Mouse (Mus musculus): Measurements from ENCODE around the gene Fbxl3.

Gene Fbxl3

GRCm38 (mm10) chr14:103099238-103099933 lies at the start of gene Fbxl3:
Fbxl3 (minus strand) TSS chr14:103099566.
- peak; percentile 93 for DNase-seq (ENCODE audit: low spot score)

GRCm38 (mm10) chr14:103131991-103132390 lies 32.6 kb upstream of the Fbxl3 start:
- DNase-seq (ENCODE audit: low spot score), result no peak

- no peak for DNase-seq (ENCODE audit: low spot score)
These were observed 26.4 kb upstream of the Fbxl3 start for GRCm38 (mm10) chr14:103125756-103126155.

- no peak for DNase-seq (ENCODE audit: low spot score)
These were observed 15.8 kb upstream of the Fbxl3 start for GRCm38 (mm10) chr14:103114994-103115670.

- DNase-seq (ENCODE audit: low spot score), result no peak
These were observed 13.4 kb upstream of the Fbxl3 start for GRCm38 (mm10) chr14:103112606-103113363.

GRCm38 (mm10) chr14:103109971-103110370 lies 10.6 kb upstream of the Fbxl3 start:
- no peak for DNase-seq (ENCODE audit: low spot score)

GRCm38 (mm10) chr14:103106301-103106700 lies 6.9 kb upstream of the Fbxl3 start:
- DNase-seq (ENCODE audit: low spot score), result no peak

- no peak for DNase-seq (ENCODE audit: low spot score)
These were observed 3.5 kb upstream of the Fbxl3 start for GRCm38 (mm10) chr14:103102731-103103335.

GRCm38 (mm10) chr14:103102246-103102645 lies 2.9 kb upstream of the Fbxl3 start:
- DNase-seq (ENCODE audit: low spot score), result no peak

GRCm38 (mm10) chr14:103101171-103101570 lies 1.8 kb upstream of the Fbxl3 start:
- DNase-seq (ENCODE audit: low spot score), result no peak

- no peak for DNase-seq (ENCODE audit: low spot score)
These were observed 930 bp upstream of the Fbxl3 start for GRCm38 (mm10) chr14:103100296-103100695.

- DNase-seq (ENCODE audit: low spot score), result peak; percentile 87
These were observed 655 bp downstream of the Fbxl3 start for GRCm38 (mm10) chr14:103098587-103099235.

GRCm38 (mm10) chr14:103098213-103098586 lies 1.2 kb downstream of the Fbxl3 start:
- no peak for DNase-seq (ENCODE audit: low spot score)

GRCm38 (mm10) chr14:103096621-103097020 lies 2.7 kb downstream of the Fbxl3 start:
- DNase-seq (ENCODE audit: low spot score), result no peak

- no peak for DNase-seq (ENCODE audit: low spot score)
These were observed 3.5 kb downstream of the Fbxl3 start for GRCm38 (mm10) chr14:103095826-103096225.

GRCm38 (mm10) chr14:103095036-103095435 lies 4.3 kb downstream of the Fbxl3 start:
- no peak for DNase-seq (ENCODE audit: low spot score)

GRCm38 (mm10) chr14:103093670-103094069 lies 5.7 kb downstream of the Fbxl3 start:
- DNase-seq (ENCODE audit: low spot score), result no peak

GRCm38 (mm10) chr14:103093236-103093635 lies 6.1 kb downstream of the Fbxl3 start:
- no peak for DNase-seq (ENCODE audit: low spot score)

- DNase-seq (ENCODE audit: low spot score), result no peak
These were observed 10.7 kb downstream of the Fbxl3 start for GRCm38 (mm10) chr14:103088624-103089023.

- DNase-seq (ENCODE audit: low spot score), result peak; percentile 43
These were observed 11.5 kb downstream of the Fbxl3 start for GRCm38 (mm10) chr14:103087846-103088245.

- no peak for DNase-seq (ENCODE audit: low spot score)
These were observed 12.6 kb downstream of the Fbxl3 start for GRCm38 (mm10) chr14:103086671-103087324.

Data from testis, postnatal 14 days (tissue).